Mouse (Mus musculus) mature B cell (primary cell): ENCODE measurements around the gene Nol12.

ENCODE experiments used
- in situ Hi-C: fragments of 300-500 bp; cut with MboI; formaldehyde crosslinking; loops from 2 replicates; pipeline ENCODE4 v1.14.3; 2019

Nol12 gene

GRCm38 (mm10) chr15:78948152-78948725 is 13.5 kb downstream of the Nol12 start:
- in situ Hi-C loops = no loop called here

GRCm38 (mm10) chr15:78948883-78949282 is 14.2 kb downstream of the Nol12 start:
- in situ Hi-C loops = no loop called here

- in situ Hi-C loops = no loop called here
These were observed 20.9 kb downstream of the Nol12 start for GRCm38 (mm10) chr15:78955663-78956062.

GRCm38 (mm10) chr15:78956351-78956750 is 21.6 kb downstream of the Nol12 start:
- in situ Hi-C loops = no loop called here

GRCm38 (mm10) chr15:78957021-78957420 is 22.3 kb downstream of the Nol12 start:
- in situ Hi-C loops = no loop called here

GRCm38 (mm10) chr15:78959537-78959936 is 24.8 kb downstream of the Nol12 start:
- in situ Hi-C loops = no loop called here

GRCm38 (mm10) chr15:78960088-78960487 is 25.4 kb downstream of the Nol12 start:
- in situ Hi-C loops = no loop called here

- in situ Hi-C loops = no loop called here
These were observed 28.2 kb downstream of the Nol12 start for GRCm38 (mm10) chr15:78962885-78963284.

- in situ Hi-C loops = no loop called here
These were observed 36.9 kb downstream of the Nol12 start for GRCm38 (mm10) chr15:78971626-78972025.

- in situ Hi-C loops = no loop called here
These were observed 39.2 kb downstream of the Nol12 start for GRCm38 (mm10) chr15:78973950-78974349.

GRCm38 (mm10) chr15:78977676-78978159 is 43.0 kb downstream of the Nol12 start:
- in situ Hi-C loops = no loop called here

- in situ Hi-C loops = no loop called here
These were observed 44.1 kb downstream of the Nol12 start for GRCm38 (mm10) chr15:78978875-78979274.

- in situ Hi-C loops = no loop called here
These were observed 45.4 kb downstream of the Nol12 start for GRCm38 (mm10) chr15:78980084-78980483.

GRCm38 (mm10) chr15:78982658-78983435 is 48.1 kb downstream of the Nol12 start:
- in situ Hi-C loops = no loop called here

GRCm38 (mm10) chr15:78983436-78984285 is 48.9 kb downstream of the Nol12 start:
- in situ Hi-C loops = no loop called here

GRCm38 (mm10) chr15:78984286-78984778 is 49.6 kb downstream of the Nol12 start:
- in situ Hi-C loops = no loop called here

GRCm38 (mm10) chr15:78986536-78987220 is 51.9 kb downstream of the Nol12 start:
- in situ Hi-C loops = no loop called here

GRCm38 (mm10) chr15:78988499-78988971 is 53.8 kb downstream of the Nol12 start:
- in situ Hi-C loops = no loop called here

GRCm38 (mm10) chr15:78989152-78990092 is 54.7 kb downstream of the Nol12 start:
- in situ Hi-C loops = no loop called here

- in situ Hi-C loops = no loop called here
These were observed 55.3 kb downstream of the Nol12 start for GRCm38 (mm10) chr15:78990093-78990463.
